Mouse (Mus musculus): ENCODE measurements around the gene Trim39.

Gene Trim39

DNA sequence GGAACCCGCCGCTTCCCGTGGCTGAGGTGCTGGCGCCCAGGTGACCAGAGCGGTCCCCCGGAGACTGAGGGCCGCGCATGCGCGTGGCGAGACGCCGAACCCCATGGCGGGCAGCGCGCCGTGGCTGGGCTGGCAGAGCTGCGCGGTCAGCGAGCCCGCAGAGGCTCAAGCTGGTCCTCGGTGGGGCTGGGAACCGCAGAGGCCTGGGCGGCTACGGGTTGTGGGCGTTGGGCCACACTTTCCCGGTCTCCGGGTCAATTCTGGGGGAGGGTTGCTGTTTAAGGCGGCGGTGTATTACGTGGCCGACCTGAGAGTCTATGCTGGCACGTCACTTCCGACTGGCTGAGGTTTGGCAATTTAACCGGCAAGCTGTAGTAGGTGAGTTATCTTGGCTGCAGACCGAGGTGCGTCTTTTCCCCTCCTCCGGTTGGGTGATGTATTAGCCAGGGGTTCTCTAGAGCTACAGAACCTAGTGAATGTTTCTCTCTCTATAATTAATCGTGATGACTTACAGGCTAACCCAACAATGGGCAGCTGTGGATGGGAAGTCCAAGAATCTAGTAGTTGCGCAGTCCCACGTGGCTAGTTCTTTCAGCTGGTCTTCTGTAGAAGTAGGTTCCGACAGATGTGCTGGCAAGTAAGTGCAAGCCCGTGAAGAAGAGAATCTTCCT is at the start of gene Trim39:
Trim39 (minus strand) TSS at position 662 of the 671 bp plus-strand sequence.
- no peak for DNase-seq

DNA sequence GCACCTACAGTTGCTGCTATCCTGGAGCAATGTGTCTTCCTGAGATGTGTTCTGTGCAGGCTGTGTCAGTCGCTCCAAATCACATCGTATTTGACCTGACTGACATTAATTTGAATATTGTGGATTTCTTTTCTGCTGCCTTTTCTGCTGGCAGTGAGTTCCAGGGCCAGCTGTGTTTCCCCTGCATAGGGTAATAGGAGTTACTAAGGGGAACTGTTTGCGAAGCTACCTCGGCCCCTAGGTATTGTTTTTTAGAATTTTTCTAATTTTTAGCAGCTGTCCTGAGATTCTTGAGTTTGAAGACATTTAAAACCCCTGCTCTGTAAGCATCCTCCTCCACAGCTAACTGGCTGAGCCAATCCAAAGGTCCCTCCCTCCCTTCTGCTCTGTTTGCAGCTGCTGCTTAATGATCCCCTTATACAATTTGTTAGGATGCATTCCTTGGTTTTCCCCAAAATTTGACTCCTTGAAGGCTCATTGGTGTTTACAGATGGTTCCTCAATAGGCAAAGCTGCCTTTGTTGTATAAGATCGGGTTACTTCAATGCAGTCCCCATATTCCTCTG is 43.7 kb upstream of the Trim39 start:
- DNase-seq, result no peak

DNA sequence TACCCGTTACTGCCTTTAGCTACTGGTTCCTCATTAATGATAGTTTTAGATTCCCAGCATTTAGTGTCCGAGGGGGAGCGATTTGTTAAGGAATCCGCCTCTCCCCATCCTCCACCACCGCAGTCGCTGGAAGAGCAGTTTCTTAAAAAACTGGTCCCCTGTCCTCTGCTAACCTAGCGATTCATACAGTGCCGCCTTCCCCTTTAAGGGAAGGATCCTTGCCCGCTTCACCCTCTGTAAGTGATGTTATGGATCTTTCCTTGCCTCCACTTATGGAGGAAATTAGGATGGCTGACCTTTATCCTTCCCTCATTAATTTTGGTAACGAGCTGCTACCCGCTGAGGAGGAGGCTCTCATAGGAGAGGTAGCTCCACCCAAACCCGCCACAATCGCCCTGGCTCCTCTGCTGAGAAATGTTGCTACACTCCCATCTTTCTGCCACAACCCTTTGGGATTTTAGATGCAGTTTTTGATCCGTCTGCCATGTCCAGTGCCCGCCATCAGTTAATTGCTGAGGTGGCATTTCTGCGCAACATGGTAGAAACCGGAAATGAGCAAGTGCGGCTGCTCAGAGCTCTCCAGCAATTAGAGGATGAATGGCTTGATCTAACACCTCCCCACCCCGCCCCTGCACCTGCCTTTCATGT is 43.1 kb upstream of the Trim39 start:
- DNase-seq, result peak; percentile 31 to 37

DNA sequence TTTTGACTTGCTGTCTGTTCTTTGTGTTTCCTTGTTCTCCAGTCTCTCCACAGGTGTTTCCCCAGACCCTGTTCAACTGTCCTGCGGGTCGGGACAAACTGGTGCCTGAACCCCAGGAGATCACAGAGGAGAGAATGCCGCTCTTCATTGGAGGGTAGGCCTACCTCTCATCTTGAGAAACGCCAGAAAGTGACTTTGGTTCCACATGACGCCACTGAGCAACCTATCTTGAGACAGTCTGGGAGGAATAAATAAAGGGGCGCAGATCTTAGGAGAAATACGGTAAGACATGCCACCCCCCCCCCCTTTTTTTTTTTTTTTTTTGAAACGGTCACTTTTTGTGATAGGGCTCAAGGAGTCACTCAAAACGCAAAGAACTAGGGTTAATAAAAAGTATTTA is 42.5 kb upstream of the Trim39 start:
- DNase-seq, result no peak

- DNase-seq, result no peak
Measured at GRCm38 (mm10) chr17:36309293-36309692, 37.2 kb upstream of the Trim39 start.

DNA sequence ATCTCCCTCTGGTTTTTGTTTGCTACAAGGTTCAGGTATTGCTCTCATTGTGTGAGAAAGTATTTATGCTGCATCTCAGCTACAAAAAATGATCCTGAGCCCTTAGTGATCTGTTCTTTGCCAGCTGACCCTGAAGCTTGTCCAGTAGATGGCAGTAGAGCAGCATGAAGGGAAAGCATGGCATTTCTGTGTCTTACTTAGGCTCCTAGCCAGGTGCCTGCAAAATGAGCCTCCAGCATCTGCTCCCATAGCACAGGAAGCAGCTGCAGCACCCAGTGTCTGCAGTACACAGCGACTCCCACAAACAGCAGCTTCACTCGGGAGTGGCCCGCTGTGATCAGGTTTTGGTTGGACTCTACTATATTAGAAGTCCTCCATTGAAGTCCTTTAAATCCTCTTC is 36.8 kb upstream of the Trim39 start:
- DNase-seq, result peak; percentile 31 to 71

- no peak for DNase-seq
Measured at GRCm38 (mm10) chr17:36286390-36286789, 14.3 kb upstream of the Trim39 start, which contains the start of gene H2-M10.2. TSS of gene H2-M10.2 (minus strand) at chr17:36286490.

DNA sequence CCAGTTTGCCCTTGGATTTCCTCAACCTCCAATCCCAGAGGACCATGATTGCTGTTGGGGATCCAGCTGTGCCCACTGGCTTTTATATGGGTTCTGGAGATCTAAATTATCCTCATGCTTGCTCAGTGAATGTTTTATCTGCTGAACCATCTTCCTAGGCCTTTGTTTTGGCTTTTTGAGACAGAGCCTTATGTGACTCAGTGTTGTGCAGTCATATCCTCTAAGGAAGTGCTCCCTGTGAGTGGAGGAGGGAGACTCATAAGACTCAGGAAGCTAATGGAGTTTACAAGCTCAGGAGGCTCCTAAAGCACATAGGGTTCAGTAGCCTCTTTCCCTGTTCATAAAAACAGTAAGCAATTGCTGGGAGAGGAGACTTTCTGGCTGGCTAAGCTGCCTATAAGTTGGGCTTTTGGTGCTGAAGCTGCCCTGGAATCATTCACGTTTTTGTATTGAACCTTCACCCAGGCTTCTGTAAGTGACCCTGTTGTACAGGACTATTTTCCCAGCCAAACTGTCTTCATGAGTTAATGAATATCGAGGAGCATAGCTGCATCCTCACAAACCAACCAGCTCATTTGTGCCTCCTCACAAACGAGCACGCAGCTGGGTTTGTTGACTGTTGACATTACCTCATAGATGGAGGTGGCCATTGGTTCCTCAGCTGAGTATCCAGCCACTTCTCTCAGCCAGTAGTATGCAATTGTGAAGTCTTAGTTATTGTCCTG is 9.6 kb upstream of the Trim39 start:
- DNase-seq, result no peak

GRCm38 (mm10) chr17:36274776-36275175 is 2.7 kb upstream of the Trim39 start:
- DNase-seq, result no peak

GRCm38 (mm10) chr17:36273796-36274195 is 1.7 kb upstream of the Trim39 start:
- DNase-seq, result no peak

GRCm38 (mm10) chr17:36272643-36273366 is 758 bp upstream of the Trim39 start:
- DNase-seq, result no peak

GRCm38 (mm10) chr17:36270956-36271585 is 976 bp downstream of the Trim39 start:
- peak; percentile 92 for DNase-seq

DNA sequence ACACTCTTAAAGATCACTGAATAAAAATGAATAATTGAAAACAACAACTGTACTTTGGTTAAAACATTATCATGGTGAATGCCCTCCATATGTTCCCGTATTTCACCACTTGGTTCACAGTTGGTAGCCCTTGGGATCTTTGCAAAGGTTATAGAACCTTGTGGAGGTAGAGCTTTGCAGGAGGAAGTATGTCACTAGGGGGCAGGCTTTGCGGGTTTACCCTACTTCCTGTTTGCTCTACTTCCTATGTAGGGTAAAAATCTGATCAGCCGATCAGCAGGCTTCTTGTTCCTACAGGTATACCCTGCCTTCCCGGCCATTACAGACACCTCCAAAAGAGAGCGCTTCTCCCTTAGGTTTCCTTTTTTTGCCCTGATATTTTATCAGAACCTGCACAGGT is 6.2 kb downstream of the Trim39 start:
- DNase-seq, result peak in 1 of 2 experiments; percentile 53

DNA sequence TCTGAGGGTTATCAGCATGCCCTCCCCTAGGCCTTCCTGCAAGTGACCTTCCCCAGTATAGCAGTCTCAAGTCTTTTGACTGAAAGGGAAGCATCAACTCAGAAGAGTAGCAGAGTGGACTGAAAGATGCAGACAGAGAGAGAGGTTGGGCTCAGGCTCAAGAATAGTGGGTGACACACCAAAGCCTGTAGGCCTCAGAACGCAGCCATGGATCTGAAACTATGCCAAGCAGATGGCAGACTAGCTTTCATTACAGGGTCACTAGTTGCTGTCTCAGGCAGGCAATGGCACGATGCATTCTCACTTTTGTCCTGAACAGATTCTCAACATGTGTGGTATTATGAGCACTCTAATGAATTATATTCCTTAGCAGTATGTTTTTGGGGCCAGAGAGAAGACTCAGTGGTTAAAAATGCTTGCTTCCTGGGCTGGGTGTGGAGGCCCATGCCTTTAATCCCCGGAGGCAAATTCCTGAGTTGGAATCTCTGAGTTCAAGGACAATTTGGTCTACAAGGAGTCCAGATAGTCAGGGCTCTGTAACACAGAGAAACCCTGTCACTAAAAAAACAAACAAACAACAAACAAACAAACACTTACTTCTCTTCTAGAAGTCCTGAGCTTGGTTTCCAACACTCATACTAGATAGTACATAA is 7.6 kb downstream of the Trim39 start:
- no peak for DNase-seq

DNA sequence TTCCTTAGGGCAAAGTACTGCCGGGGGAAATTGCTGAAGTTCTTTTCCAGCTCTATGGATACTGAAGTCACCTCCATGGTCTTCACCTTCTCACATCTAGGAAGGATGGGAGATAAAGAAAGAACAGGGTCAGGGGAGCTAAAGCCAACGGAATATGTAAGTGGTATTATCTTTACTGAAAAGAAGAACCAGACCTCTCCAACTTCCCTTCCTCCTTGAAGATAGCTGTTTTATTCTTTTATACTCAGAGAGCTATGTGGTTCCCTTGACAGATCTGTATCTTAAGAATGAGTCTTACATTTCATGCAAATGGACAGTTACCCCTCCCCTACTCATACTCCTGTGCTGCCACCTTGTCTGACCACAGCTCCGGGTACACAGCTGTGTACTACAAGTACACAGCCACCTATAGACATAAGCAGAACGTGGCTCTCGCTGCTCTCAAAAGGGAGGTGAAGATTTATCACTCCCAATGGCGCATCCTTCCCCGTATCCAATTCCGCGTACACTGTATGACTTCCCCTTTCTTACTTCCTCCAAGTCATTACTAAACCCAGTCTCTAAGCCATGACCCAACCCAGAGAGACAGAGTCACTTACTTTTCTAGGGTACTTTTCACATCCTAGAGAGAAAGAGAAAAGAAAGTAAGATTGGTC is 10.4 kb downstream of the Trim39 start:
- DNase-seq, result no peak

DNA sequence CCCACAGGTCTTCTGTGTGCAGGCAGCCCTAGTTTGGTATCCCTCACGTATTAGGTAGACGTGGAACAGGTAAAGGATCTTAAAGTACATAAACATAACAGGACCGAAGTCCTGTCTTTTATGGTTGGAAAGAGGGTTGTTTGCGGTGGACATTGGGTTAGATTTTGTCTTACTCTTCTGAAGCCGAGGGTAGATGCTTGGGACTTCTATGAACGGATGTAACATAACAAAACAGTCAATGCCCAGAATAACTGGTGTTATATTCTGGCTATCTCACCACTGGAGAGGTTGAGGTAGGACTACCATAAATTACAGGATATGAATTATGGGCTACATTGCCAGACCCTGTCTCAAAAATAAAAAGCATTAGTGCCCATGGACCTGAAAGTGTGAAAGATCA is 14.1 kb downstream of the Trim39 start, which contains the start of gene Rpp21:
Rpp21 (minus strand) TSS at position 101 of the 400 bp plus-strand sequence.
- DNase-seq, result no peak

DNA sequence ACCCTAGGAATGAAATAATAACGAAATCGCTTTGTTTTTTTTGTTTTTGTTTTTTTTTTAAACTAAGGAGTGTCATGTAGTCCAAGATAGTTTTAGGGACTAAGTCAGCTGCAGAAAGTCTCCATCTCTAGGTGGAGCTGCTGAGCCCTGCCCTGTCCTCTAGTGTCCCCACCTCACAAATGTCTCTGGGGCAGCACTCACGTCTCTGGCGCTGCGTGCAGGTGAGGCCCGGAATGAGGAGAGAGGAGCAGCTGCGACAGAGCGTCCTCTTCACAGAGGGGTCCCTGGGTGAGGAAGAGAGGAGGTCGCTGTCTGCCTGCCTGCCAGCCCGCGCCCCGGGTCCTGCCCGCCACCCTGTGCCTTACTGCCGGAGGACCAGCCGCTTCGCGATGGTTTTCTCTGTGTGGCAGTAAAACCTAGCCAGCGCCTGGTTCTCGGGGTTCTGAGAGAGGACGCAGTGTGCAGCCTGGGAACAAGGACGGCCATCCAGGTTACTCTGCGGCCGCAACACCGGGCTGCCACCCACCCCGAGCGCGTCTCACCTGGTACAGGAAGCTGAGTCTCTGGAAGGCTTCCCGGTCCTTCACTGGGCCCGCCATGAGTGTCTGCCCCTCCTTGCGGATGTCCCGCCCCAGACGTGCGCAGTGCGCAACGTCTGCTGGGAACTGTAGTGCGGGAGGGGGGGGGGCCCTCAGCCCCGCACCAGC is 14.7 kb downstream of the Trim39 start:
- DNase-seq, result peak; percentile 83 to 88

DNA sequence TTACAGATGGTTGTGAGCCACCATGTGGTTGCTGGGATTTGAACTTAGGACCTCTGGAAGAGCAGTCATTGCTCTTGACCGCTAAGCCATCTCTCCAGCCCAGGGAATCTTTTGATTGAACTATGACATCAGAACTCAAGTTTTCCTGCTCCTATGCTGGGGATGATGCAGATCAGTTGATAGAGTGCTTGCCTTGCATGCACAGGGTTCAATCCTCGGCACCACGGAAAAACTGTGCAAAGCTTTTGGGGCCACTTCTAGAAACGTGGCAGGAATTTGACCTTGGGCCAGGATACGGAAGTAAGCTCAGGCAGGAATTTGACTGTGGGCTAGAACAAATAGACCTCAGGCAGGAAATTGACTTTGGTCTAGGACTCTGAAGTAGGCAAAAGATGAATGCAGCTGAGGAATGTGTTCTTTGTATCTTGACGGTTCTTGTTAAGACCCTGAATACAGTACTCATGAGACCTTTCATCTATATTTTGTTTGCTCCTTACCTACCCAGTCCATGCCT is 18.9 kb downstream of the Trim39 start:
- peak in 1 of 2 experiments; percentile 21 for DNase-seq

DNA sequence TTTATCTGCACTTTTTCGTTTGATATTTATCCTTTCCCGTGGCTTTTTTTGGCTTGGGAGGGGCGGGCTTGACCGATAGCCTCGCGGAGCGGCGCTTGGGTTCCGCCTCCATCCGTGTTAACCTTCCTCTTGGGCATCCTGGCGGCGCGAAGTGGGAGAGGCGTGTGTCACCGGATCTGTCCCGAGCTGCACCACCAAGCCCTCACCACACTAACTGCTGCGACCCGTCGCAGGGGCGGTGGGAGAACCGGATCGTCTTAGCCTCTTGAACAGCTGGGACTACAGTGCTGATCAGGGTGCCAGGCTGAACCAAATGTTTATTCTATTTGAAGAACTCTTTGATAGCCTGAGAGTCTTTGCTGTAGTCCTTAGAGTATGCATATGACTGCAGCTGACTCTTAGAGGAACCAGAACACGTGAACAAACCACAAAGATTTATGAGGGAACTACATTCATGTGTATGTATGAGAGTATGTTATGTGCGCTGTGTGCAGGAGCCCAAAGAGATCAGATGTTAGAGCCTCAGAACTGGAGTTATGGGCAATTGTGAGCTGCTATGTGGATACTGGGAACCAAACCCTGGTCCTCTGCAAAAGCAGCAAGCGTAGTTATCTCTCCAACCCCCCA is 19.7 kb downstream of the Trim39 start:
- DNase-seq, result peak; percentile 59 to 69

GRCm38 (mm10) chr17:36248886-36249285 is 23.2 kb downstream of the Trim39 start:
- DNase-seq, result peak in 1 of 2 experiments; percentile 34
